Mouse (Mus musculus): ENCODE results near the gene Fbxo45. TPM values are rescaled to one million over a fixed set of nuclear protein-coding genes. Genes with fewer than 3 reads are reported as not detected.
"Not testable (repeated sequence)": the region's sequence is repeated elsewhere in the genome, so short reads cannot be mapped to it uniquely, and the experiment has no call there.

Gene Fbxo45
- 10 to 100 TPM; 11.4 to 14.0 (median 13.2) TPM for total RNA-seq (2022)

GRCm38 (mm10) chr16:32246952-32247370 is at the start of gene Fbxo45, which contains the start of gene Wdr53:
Gene Fbxo45, minus strand, starts transcription at chr16:32247158.
Gene Wdr53, plus strand, starts transcription at chr16:32247227.
- peak; percentile 97 for DNase-seq (ENCODE audit: low spot score)

GRCm38 (mm10) chr16:32291821-32292220 is 44.9 kb upstream of the Fbxo45 start:
- no peak for DNase-seq (ENCODE audit: low spot score)

GRCm38 (mm10) chr16:32282608-32283007 is 35.6 kb upstream of the Fbxo45 start:
- DNase-seq (ENCODE audit: low spot score): no peak

- DNase-seq (ENCODE audit: low spot score): no peak
Measured at GRCm38 (mm10) chr16:32280211-32280610, 33.3 kb upstream of the Fbxo45 start.

- no peak for DNase-seq (ENCODE audit: low spot score)
Measured at GRCm38 (mm10) chr16:32278396-32278795, 31.4 kb upstream of the Fbxo45 start.

- peak; percentile 93 for DNase-seq (ENCODE audit: low spot score)
Measured at GRCm38 (mm10) chr16:32277308-32278256, 30.6 kb upstream of the Fbxo45 start, which contains the start of gene Rnf168. Gene Rnf168, plus strand, starts transcription at chr16:32277459.

- DNase-seq (ENCODE audit: low spot score): no peak
Measured at GRCm38 (mm10) chr16:32275830-32276229, 28.9 kb upstream of the Fbxo45 start.

GRCm38 (mm10) chr16:32275041-32275440 is 28.1 kb upstream of the Fbxo45 start:
- DNase-seq (ENCODE audit: low spot score): no peak

GRCm38 (mm10) chr16:32273338-32273737 is 26.4 kb upstream of the Fbxo45 start:
- no peak for DNase-seq (ENCODE audit: low spot score)

GRCm38 (mm10) chr16:32271291-32271690 is 24.3 kb upstream of the Fbxo45 start, which contains the start of gene Smco1:
Gene Smco1, plus strand, starts transcription at chr16:32271468.
- DNase-seq (ENCODE audit: low spot score): peak; percentile 52

GRCm38 (mm10) chr16:32264225-32264624 is 17.3 kb upstream of the Fbxo45 start:
- DNase-seq (ENCODE audit: low spot score): not testable (repeated sequence)

GRCm38 (mm10) chr16:32246351-32246791 is 587 bp downstream of the Fbxo45 start:
- DNase-seq (ENCODE audit: low spot score): no peak

GRCm38 (mm10) chr16:32243901-32244300 is 3.1 kb downstream of the Fbxo45 start:
- DNase-seq (ENCODE audit: low spot score): no peak

GRCm38 (mm10) chr16:32239428-32240312 is 7.3 kb downstream of the Fbxo45 start:
- no peak for DNase-seq (ENCODE audit: low spot score)

- DNase-seq (ENCODE audit: low spot score): peak; percentile 31
Measured at GRCm38 (mm10) chr16:32237930-32238680, 8.9 kb downstream of the Fbxo45 start.

- peak; percentile 34 for DNase-seq (ENCODE audit: low spot score)
Measured at GRCm38 (mm10) chr16:32232050-32232449, 14.9 kb downstream of the Fbxo45 start.

GRCm38 (mm10) chr16:32222399-32222798 is 24.6 kb downstream of the Fbxo45 start:
- DNase-seq (ENCODE audit: low spot score): no peak

- DNase-seq (ENCODE audit: low spot score): no peak
Measured at GRCm38 (mm10) chr16:32221803-32222202, 25.2 kb downstream of the Fbxo45 start.

- no peak for DNase-seq (ENCODE audit: low spot score)
Measured at GRCm38 (mm10) chr16:32214804-32215576, 32.0 kb downstream of the Fbxo45 start.

- DNase-seq (ENCODE audit: low spot score): no peak
Measured at GRCm38 (mm10) chr16:32214156-32214555, 32.8 kb downstream of the Fbxo45 start.
